Mouse (Mus musculus): ENCODE data around the gene Adcy5.

The Adcy5 gene

GRCm38 (mm10) chr16:35208796-35209195, 54.1 kb downstream of the Adcy5 start:
- DNase-seq = no peak

- no peak for DNase-seq
Measured at GRCm38 (mm10) chr16:35209753-35210152, 55.1 kb downstream of the Adcy5 start.

GRCm38 (mm10) chr16:35215047-35215446, 60.4 kb downstream of the Adcy5 start:
- no peak for DNase-seq

- DNase-seq = no peak
Measured at GRCm38 (mm10) chr16:35215498-35215897, 60.8 kb downstream of the Adcy5 start.

- no peak for DNase-seq
Measured at GRCm38 (mm10) chr16:35216826-35217491, 62.3 kb downstream of the Adcy5 start.

GRCm38 (mm10) chr16:35220412-35220811, 65.7 kb downstream of the Adcy5 start:
- DNase-seq = no peak

- no peak for DNase-seq
Measured at GRCm38 (mm10) chr16:35221581-35221980, 66.9 kb downstream of the Adcy5 start.

- DNase-seq = no peak
Measured at GRCm38 (mm10) chr16:35223930-35224329, 69.3 kb downstream of the Adcy5 start.

- no peak for DNase-seq
Measured at GRCm38 (mm10) chr16:35224716-35225115, 70.0 kb downstream of the Adcy5 start.

GRCm38 (mm10) chr16:35229582-35229981, 74.9 kb downstream of the Adcy5 start:
- DNase-seq = peak; percentile 81

GRCm38 (mm10) chr16:35232153-35232750, 77.6 kb downstream of the Adcy5 start:
- peak; percentile 25 for DNase-seq

GRCm38 (mm10) chr16:35233329-35233728, 78.7 kb downstream of the Adcy5 start:
- DNase-seq = no peak

GRCm38 (mm10) chr16:35237091-35237490, 82.4 kb downstream of the Adcy5 start:
- no peak for DNase-seq

- no peak for DNase-seq
Measured at GRCm38 (mm10) chr16:35239318-35239965, 84.8 kb downstream of the Adcy5 start.

- DNase-seq = no peak
Measured at GRCm38 (mm10) chr16:35239966-35240730, 85.5 kb downstream of the Adcy5 start.

GRCm38 (mm10) chr16:35247364-35247763, 92.7 kb downstream of the Adcy5 start:
- DNase-seq = no peak

GRCm38 (mm10) chr16:35248825-35249224, 94.1 kb downstream of the Adcy5 start:
- DNase-seq = no peak

- no peak for DNase-seq
Measured at GRCm38 (mm10) chr16:35249763-35250162, 95.1 kb downstream of the Adcy5 start.

GRCm38 (mm10) chr16:35251690-35252089, 97.0 kb downstream of the Adcy5 start:
- DNase-seq = no peak

GRCm38 (mm10) chr16:35252967-35253366, 98.3 kb downstream of the Adcy5 start:
- DNase-seq = no peak

GRCm38 (mm10) chr16:35255981-35256380, 101.3 kb downstream of the Adcy5 start:
- DNase-seq = no peak

- DNase-seq = peak; percentile 81
Measured at GRCm38 (mm10) chr16:35270353-35270934, 115.8 kb downstream of the Adcy5 start.

GRCm38 (mm10) chr16:35270945-35271344, 116.3 kb downstream of the Adcy5 start:
- DNase-seq = no peak
